Mouse (Mus musculus) c-Kit-positive CD71-positive TER-119-negative erythroid progenitor cells, embryonic 14.5 days (primary cell): Measurements from ENCODE around the gene Tyro3.
A peak's percentile ranks its signal among the peaks of the same experiment; 100 is the strongest.

Experiments
- DNase-seq: peaks from one replicate; pipeline ENCODE4 v3.0.0-alpha.2; 2013; ENCODE audit warnings: low read depth

Tyro3 gene

DNA sequence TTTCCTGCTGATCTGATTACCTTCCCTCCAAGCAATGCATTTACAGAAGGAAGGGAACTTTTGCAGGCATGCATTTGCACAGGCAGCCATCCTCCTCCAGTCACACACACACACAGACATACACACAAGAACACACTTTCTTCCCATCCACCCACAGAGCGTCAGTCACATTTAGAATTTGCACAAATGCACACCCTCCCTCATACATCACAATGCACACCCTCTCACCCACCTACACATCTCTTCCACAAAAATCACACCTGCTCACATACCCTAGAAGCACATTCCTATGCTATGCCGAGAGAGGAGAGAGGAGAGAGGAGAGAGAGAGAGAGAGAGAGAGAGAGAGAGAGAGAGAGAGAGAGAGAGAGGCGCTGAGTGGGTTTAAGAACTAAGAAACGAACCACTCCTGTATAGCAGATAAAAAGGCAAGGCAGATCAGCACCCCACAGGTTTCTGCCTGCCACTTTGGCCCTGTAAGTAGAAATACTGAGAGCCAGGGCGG is at the start of gene Tyro3:
Gene Tyro3, plus strand, starts transcription at position 455 of the 505 bp plus-strand sequence.
- no peak for DNase-seq

DNA sequence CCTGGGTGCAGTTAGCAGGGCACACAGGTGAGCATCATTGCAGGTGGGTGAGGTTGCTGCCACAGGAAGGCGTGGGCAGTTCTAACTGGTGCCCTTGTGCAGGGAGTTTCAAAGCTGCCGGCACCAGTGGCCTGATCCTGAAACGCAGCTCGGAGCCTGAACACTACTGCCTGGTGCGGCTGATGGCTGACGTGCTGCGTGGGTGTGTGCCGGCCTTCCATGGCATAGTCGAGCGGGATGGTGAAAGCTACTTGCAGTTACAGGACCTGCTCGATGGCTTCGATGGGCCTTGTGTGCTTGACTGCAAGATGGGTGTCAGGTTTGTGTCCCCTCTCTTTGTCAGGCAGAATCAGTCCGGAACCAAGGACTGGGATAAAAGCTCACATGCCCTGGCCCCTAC is 48.3 kb upstream of the Tyro3 start:
- no peak for DNase-seq

DNA sequence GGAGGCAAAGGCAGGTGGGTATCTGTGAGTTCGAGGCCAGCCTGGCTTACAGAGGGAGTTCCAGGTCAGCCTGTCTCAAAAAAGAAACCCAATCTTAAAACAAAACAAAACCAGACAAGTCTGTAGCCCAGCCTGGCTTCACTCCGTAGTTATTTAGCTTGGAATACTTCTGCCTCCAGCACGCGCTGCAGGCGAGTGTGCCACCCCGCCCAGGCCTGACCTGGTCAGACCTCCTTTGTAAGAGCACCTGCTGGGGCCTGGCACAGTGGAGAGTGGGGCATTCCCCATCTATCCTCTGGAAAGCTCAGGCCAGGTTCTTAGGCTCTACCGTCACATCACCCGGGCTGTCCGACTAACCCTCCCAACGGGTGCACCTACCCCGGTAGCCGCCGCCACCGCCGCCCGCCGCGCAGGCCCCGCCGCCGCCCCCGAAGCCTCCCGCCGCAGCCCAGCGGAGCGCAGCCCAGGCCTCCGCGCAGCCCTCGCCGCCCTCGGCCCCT is 39.9 kb upstream of the Tyro3 start:
- DNase-seq = no peak

DNA sequence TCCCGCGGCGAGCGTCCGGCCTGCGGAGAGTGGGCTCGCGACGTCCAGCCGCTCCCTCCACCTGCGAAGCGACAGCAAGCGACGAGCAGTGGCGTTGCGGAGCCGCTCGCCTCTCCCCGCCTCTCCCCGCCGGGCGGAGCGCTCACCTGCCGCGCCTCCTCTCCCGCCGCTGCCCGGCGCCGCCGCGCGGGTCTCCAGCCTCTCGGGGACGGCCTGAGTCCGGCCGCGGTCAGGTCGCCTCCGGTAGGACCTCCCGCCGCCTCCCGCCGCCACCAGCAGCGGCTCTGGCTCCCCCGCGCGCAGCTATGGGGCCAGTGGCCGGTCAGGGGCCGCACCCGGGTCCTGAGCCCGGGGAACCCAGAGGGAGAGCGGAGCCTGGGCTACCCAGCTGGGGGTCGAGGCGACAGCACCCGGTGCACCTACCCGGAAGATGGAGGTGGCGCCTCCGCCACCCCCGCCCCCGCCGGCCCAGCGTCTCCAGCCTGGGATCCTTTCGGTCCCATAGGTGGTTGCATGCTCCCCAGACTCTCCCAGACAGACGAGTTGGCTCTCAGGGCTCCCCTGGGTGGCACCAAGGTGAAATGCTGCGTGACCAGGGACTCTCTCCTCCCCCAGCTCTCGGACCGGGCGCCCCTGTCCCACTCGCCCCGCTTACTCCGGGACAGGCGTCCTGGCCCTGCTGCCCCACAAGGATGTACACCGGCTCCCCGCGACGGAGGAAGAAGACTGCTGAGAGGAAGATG is 39.3 kb upstream of the Tyro3 start:
- DNase-seq = no peak

DNA sequence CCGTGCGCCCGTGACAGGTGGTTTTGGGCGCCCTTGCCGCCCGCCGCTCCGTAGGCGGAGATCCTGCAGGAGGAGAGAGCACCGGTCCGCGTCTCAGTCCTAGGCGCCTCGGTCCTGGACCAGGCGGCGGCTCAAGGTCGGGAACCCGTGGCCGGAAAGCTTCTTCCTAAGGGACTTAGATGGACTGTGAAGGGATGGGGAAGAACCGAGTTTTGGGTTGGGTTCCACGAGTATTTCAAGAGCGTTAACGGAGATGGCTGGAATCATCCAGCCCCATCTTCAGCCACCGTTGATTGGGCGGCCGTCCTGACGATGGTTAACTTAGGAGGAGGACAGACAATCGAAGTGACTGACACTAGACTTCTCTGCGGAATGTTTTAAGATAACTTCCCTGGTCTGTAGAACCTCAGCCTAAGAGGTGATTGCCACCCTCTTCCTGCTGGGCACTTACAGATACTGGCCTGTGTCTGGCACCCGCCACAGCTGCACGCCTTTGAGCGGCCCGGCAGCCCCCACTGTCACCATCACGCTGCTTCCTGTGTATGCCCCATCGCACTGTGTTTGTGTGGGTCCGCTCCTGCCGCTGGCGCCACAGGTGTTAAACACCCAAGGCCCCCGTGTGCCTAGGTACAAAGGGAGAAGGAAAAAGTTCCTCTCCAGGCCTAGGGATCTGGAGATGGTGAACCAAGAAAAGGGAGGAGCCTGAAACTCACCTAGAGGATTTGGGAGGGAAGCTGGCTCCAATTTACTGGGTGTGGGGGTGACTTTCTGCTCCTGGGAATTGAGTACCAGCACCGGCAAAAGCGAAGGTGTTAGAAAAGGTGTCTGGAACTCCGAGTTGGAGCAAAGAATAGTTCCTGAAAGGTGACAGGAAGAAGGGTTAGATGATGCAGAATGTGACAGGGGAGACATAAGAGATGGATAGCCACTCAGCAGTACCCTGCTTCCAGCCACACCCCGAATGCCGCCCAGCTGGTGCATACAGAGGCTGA is 38.4 kb upstream of the Tyro3 start:
- no peak for DNase-seq

DNA sequence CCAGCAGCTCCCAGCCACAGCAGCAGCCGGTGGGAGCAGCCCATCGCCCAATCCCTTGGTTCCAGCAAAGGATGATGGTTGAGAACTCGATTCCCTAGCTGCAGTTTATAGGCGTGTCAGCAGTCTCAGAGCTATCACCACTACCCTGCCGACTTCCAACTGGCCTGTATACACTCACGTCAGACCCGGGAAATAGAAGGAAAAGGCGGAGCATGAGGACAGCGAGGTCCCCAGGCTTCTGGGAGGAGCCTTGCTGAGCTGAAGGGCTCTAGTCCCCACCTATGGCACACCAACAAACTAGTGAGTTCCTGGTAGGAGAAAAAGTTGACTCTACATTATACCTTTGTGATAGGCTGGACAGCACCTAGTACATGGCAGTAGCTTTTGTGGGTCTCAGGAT is 37.3 kb upstream of the Tyro3 start, which contains the start of gene Ltk:
Gene Ltk, minus strand, starts transcription at position 181 of the 400 bp plus-strand sequence.
- DNase-seq = no peak

DNA sequence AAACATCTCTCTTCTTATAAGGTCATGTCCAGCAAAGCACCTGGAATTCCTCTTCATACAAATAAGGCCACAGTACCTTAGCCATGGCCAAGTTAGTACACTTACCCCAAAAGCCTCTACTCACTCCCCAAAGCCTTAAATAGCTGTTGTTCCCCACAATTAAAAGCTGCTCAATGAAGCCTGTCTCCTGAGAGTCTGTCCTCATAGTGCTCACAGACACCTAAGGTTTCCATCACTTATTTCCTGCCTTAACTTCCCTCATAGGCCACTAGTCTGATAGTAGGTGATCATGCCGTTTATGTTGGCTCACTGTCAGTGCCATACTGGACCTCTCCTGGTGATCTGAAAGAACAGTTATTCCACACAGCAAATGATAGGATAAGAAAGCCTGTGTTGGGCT is 35.3 kb upstream of the Tyro3 start:
- DNase-seq = no peak

DNA sequence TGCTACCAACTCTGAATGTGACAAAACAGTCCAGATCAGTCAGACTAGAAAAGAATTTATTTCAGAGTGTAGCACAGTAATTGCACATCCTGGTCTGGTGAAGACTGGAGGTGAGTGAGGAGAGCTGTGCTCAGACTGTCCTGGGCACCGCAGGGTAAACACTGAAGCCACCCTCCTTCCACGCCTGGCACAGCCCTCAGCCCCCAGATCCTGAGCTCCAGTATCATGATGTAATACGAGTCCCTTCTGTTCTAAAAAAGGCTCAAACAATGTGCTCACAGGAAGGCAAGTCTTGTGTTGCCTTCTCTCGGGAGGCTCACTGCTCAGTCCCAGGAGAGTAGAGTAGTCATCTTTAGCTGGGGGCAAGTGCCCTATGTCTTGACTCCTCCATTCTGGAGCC is 33.6 kb upstream of the Tyro3 start:
- no peak for DNase-seq

DNA sequence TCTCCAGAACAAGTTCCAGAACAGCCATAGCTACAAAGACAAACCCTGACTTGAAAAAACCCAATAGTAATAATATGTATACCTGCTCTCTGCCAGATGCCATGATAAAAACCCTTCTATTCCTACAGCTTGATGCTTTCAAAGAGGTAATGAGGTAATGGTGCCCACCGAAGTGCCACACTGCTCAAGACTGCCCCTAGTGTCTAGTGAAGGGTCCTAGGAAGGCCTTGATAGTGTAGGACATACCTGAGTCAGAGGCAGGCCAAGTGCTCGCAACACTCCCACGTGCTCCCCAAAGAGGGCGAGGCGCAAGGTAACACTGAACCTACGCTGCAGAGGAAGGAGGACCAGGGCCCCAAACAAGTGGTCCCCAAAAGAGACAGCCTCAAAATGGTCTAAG is 30.3 kb upstream of the Tyro3 start:
- DNase-seq = no peak

DNA sequence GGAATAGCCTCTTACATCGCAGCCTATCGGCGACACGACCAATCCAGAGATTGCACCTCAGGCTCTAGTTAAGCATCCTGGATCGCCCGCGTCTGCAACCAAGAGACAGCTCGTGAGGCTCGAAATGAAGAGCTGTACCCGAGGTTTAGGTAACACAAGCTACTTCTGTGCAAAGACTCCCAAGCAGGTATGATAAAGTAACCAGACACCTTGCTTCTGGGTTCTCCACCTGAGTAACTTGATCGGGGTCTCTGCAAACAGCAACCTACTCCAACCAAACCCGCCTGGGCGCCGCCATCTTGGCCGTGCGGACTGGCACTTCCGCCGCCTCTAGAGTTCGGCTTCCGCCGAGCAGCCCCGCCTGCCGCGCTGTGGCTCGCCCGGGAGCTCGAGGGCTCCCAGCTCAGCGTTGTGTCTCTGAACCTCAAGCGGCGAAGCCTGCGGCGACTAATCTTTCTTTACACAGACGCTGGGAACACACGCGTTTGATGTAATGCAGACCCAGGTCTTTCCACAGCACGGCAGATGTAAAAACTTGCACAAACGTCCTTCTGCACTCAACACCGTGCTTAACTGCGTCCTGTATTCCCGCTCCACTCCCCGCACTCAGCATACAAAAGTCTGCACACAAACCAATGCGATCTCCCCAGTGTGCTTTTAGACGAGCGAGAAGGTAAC is 10.2 kb upstream of the Tyro3 start, which contains the start of gene Rpap1:
Gene Rpap1, minus strand, starts transcription at position 332 of the 678 bp plus-strand sequence.
- peak; percentile 71 for DNase-seq

DNA sequence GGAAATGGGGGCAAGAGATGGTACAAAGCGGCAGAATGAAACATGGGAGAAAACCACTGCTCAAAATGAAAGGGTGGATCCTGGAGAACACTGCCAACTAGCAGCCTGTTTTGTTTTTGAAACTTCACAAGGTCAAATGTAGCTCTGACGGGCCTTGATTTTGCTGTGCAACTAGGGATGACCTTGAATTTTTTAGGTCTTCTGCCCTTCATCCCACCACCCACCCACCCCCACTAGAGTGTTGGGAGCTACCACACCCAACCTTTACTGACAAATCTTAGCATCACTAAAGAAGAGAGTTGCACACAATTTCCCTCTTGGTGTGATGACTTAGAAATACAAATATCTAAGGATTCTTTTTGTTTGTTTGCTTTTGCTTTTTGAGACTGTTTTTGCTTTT is 7.5 kb upstream of the Tyro3 start:
- DNase-seq = no peak

DNA sequence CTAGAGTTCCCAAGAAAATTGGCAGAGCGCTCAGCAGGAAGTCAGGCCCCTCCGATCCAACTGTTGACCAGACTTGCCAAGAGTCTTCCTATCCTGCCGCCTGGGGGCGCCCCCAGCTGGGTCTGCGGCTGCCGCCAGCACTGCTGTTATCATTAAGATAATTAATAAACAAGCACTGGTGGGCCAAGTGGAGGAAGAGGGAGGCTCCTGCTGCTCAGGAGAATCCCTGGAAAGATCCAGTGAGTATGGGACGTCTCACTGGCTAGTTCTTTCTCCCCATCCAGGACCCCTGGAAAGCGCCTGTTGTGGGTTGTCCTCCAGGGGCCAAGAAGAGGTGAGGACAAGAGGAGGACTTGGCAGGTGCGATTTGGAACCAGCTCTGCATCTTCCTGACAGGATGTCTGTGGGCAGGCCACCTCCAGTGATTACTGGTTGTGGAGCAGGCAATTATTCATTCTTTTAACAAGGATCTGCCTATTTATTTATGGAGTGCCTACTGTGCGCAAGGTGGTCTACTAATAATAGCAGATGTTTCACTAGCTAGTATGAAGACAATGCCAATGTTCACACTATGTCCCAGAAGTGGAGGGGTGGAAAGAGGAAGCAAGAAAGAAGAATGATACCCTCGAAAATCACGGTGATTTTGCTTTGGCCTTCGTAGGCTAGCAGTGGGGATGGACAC is 854 bp downstream of the Tyro3 start:
- peak; percentile 51 for DNase-seq

DNA sequence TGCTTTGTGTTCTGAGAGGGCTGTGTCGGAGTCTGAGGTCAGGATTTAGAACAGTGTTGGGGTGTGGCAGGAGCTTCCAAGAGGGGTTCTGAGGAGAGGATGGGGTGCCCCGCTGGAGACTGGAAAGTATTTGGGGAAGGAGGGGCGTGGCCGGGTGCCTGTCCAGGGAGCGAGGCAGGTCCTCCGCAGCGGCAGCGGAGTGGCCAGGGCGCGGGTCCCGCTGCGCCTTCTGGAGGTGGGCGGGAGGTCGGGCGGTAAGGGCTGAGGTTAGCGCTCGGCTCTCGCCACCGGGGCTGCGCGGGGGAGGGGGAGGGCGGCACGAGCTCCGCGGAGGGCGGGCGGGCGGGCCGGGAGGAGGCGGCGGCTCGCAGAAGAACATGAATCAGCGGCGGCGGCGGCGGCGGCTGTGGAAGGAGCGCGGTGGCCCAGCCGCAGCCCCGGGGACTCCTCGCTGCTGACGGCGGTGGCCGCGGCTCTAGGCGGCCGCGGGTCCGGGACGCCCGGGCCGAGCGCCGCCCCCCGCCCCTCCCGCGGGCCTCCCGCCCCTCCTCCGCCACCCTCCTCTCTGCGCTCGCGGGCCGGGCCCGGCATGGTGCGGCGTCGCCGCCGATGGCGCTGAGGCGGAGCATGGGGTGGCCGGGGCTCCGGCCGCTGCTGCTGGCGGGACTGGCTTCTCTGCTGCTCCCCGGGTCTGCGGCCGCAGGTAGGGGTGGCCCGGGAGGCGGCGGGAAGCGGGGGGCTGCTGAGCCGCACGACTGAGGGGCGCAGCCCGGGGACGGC is 1.8 kb downstream of the Tyro3 start:
- no peak for DNase-seq

DNA sequence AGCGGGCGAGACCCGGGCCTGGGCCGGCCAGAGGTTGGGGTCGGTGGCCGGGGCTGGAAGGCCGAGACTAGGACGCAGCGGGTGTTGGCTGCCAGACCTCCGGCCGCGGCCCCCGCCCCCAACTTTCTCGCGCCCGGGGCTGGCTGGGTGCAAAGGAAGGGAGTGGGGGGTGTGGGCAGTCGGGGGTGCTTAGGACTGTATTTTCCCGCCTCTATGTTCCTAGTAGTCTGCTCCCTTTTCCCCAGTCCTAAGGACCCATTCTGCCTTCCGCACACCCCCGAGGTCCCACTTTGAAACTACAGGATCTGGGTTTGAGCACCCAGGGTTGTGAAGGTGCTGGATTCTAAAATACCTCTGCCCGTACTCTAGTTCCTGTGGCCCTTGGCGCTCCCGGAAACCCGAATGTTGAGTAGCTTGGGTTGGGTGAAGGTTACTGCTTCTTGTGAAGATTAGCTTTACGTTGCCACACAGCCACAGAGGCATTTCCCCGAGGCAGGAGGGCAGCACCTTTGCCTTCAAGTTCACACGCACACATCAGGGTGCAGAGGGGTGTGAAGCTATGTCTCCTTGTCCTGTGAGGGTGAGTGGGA is 2.5 kb downstream of the Tyro3 start:
- no peak for DNase-seq

DNA sequence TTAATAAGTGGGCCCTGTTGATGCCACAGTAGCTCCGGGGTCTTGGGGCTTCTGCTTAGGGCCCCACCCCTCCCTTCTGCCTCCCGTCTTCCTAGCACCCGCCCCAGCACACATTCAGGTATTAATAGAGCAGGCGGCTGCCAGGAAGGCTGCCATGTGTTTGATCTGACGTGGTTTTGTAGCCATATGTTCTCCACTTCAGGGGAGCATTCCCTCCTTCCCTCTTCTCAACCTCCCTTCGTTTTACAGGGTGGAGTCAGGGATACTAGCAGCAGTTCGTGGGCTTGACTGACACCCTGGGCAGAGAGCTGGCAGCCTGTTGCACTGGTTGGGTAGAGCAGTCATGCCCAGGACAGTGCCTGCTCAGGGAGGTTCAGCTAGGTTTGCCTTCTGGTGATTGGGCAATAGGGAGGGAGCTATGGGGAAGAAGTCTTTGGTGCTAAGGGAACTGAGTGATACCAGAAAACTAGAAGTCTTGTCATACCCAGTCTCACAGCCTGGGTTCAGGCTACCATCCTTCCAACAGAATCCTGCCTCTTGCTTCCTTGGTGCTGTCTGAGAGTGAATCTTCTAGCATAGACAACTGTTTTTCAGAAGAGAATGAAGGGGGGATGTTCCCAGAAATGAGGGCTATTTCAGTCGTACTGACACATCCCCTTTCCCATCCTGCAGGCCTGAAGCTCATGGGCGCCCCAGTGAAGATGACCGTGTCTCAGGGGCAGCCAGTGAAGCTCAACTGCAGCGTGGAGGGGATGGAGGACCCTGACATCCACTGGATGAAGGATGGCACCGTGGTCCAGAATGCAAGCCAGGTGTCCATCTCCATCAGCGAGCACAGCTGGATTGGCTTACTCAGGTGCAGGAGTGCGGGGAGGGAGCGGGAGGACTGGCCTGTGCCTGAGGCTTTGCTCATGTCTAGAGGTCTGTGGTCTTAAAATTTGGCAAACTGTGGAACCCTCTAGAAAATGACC is 3.6 kb downstream of the Tyro3 start:
- DNase-seq = no peak

DNA sequence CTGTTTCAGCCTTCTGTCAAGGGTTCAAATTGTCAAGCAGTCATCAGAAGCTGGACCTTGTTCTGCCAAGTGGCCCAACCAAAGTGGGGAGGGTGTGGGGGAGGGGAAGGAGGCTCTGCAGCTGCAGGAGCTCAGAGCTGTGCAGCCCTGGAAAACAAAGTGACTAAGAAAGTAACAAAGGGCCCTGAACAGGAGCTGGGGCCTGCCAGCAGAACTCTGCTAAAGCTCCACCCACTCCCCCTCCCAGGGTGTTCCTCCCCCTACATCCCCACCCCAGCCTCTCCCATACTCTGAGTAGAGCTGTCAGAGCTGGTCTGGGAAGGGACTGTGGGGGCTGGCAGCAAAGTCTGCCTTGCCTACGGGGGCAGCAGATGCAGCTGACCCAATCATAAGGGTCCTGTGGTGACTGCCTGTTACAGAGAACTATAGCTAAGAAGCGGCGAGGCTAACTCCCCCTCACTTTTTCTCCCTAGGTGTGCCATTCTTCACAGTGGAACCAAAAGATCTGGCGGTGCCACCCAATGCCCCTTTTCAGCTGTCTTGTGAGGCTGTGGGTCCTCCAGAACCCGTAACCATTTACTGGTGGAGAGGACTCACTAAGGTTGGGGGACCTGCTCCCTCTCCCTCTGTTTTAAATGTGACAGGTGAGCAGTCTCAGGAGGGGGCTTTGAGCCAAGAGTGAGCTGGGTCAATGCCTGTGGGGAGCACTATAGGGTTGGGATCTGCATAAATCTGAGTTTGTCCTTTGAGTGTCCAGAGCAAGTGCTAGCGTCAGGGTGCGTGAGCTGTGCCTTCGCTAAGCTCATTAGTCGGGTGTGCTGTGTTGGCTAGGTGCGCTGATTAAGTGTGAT is 5.5 kb downstream of the Tyro3 start:
- no peak for DNase-seq

DNA sequence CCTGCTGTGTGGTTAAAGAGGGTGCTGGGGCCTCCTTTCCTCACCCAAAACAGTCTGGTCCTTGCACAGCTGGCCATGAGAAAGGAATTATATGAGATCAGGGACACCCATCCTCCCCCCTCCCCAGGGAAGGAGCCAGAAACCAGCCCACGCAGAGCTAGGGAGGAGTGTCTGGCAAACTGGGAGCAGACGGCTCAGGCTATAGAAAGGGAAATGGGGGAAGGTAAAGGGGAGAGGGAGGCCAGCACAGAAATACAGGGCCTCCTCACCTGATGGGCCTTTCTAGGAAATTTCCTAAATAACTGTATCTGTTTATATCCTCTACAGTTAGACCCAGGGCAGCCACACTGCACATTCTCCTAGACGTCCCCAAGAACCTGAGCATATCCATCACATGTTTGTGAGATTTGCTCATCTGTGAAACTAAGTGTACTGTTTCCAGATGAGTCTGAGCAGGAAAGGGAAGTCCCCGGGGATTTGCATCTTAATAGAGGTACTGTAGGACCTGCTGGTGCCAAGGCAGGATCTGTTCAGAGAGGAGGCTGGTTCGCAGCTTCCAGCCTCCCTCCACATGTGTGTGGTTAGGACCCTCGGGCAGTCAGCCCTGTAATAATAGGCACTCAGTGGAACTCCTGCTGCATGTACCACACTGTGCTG is 6.2 kb downstream of the Tyro3 start:
- no peak for DNase-seq

DNA sequence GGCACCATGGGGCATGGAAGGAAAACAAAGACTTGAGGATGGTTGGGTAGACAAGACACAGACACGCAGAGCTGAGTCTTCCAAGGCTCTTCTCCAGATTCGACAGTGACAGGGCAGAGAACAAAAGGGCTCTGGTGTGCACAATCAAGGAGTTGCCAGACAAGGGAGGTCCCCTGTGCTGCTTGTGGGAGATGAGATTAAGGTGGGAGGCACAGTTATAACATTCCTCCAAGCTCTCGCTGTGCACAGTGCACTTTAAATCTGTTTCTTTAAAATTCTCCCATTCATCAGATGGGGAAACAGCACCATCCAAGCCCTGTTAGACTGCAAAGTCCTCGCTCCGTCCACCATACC is 6.7 kb downstream of the Tyro3 start:
- no peak for DNase-seq
